Mouse (Mus musculus): ENCODE measurements at regions not wholly inside any gene's neighbourhood (a gene's known extent, or its start where the extent isn't known, plus 50 kb on each side); places are given as distances from the start of the nearest gene placed in this dataset.

GRCm38 (mm10) chr15:90021746-90022312, 180.2 kb upstream of the Syt10 start:
- DNase-seq = peak; percentile 5

- DNase-seq = no peak
Observed at GRCm38 (mm10) chr15:90023164-90023563, 181.5 kb upstream of the Syt10 start.

- no peak for DNase-seq
Observed at GRCm38 (mm10) chr15:90034356-90034755, 189.8 kb upstream of the Alg10b start.

- DNase-seq = no peak
Observed at GRCm38 (mm10) chr15:90045683-90046082, 178.4 kb upstream of the Alg10b start.

- DNase-seq = no peak
Observed at GRCm38 (mm10) chr15:90062021-90062420, 162.1 kb upstream of the Alg10b start.

- no peak for DNase-seq
Observed at GRCm38 (mm10) chr15:90065768-90066167, 158.3 kb upstream of the Alg10b start.

- no peak for DNase-seq
Observed at GRCm38 (mm10) chr15:90072078-90072477, 152.0 kb upstream of the Alg10b start.

- DNase-seq = peak; percentile 41
Observed at GRCm38 (mm10) chr15:90082175-90082951, 141.7 kb upstream of the Alg10b start.

- no peak for DNase-seq
Observed at GRCm38 (mm10) chr15:90109445-90109988, 114.6 kb upstream of the Alg10b start.

- no peak for DNase-seq
Observed at GRCm38 (mm10) chr15:90113611-90114010, 110.5 kb upstream of the Alg10b start.

- DNase-seq = no peak
Observed at GRCm38 (mm10) chr15:90119747-90120146, 104.4 kb upstream of the Alg10b start.

- DNase-seq = no peak
Observed at GRCm38 (mm10) chr15:90123999-90124398, 100.1 kb upstream of the Alg10b start.

- no peak for DNase-seq
Observed at GRCm38 (mm10) chr15:90125146-90125545, 99.0 kb upstream of the Alg10b start.

- DNase-seq = no peak
Observed at GRCm38 (mm10) chr15:90131777-90132176, 92.3 kb upstream of the Alg10b start.

GRCm38 (mm10) chr15:90140966-90141365, 83.1 kb upstream of the Alg10b start:
- DNase-seq = no peak

- DNase-seq = no peak
Observed at GRCm38 (mm10) chr15:90148663-90149062, 75.4 kb upstream of the Alg10b start.

GRCm38 (mm10) chr15:90153821-90154560, 70.1 kb upstream of the Alg10b start:
- peak; percentile 10 for DNase-seq

All from embryo, embryonic 11 days (tissue).